Mouse (Mus musculus): ENCODE measurements around the gene Gm44502. TPM values are rescaled to one million over a fixed set of nuclear protein-coding genes. Genes with fewer than 3 reads are reported as not detected.
"Not testable (repeated sequence)": the region's sequence is repeated elsewhere in the genome, so short reads cannot be mapped to it uniquely, and the experiment has no call there.

Gene Gm44502
- total RNA-seq, 2 experiments from 2014 or later: 0.04 to 1.1 TPM

DNA sequence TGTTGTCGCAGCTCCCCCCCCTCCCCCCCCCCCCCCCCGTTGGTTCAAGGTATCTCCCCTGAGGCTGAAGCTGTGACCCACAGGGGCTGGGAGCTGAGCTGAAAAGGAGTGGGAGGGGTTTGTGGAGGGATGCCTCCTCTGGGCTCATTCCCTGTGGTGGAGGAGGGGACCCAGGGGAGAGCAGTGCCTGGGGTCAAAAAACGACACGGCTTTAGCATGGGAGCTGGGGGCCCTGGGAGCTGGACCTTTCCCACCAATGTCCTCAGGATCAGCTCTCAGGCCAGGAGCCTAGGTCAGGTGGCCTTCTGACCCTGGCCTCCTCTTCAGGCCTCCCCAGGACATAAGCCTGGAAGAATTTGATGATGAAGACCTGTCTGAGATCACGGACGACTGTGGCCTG is 25.4 kb upstream of the Gm44502 start:
- ATAC-seq (replicated peaks; ENCODE audit: poor library complexity): no peak

DNA sequence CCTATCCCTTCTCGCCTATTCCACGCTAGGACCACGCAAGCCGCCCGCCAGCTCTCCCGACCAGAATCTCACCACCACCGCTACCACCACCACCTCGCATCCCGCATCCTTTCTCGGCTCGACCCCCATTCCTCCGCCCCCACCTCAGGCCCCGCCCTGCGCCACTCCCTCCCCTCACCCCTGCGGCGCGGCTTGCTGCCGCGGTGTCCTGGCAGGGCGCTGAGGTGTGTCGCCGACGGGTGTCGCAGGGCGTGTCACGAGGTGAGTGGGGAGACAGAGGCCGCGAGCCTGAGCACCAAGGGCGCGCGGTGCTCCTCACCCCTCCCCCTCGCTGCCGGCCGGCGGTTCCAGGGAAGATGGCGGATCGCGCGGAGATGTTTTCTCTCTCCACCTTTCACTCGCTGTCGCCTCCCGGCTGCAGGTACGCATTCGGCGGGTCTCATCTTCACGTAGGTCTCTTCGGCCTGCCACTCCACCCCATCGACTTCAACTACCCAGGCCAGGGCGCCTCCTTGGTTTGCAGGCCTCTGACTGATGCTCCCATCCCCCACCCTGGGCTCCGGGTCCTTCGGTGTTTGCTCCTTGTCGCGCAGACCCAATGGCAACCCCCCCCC is 24.5 kb upstream of the Gm44502 start, which contains the start of gene Mapk8ip2:
Gene Mapk8ip2, plus strand, starts transcription at position 49 of the 614 bp plus-strand sequence.
- ATAC-seq (replicated peaks; ENCODE audit: poor library complexity): 0 out of 2 replicates have a peak, but pooled peaks have one; percentile 2

DNA sequence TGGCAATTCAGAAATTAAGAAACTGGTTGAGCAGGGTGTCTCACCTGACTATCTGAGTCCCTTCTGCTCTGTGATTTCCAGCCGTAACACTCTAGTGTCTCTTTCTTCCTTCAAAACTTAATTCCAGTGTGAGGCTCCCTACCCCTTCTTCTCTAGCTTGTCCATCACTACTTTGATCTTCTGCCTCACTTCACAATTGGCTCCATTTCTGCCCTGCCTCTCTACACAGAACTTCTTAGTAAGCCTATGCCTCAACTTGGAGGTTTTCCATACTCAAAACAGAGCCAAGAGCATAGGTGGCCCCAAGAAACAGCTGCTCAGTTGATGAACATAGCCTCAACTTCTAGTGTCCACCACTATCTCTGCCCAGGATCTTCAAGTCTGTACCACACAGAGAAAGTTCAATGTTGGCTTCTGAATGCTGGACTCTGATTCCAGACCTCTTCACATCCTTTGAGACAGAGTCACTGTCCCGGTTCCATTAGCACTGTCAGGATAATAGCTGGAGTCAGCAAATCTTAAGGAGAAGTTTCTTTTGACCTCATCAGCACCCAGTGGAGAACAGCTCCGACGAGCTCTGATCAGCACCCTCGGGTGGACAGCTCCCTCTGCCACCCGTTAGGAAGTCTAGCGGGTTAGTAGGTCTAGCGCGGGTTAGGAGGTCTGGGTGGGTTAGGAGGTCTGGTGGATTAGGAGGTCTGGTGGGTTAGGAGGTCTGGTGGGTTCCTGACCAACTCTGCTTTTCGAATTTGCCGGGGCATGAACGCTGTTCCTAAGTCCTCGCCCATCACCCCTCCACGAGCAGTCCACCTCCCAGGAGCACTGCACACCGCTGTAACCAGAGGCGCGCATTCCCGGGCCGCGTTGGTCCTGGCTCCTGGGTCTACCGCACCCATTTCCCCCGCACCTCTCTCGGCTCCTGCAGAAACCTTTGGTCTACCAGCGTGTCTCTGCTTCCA is 23.7 kb upstream of the Gm44502 start:
- peak; percentile 99 for ATAC-seq (replicated peaks; ENCODE audit: poor library complexity)

DNA sequence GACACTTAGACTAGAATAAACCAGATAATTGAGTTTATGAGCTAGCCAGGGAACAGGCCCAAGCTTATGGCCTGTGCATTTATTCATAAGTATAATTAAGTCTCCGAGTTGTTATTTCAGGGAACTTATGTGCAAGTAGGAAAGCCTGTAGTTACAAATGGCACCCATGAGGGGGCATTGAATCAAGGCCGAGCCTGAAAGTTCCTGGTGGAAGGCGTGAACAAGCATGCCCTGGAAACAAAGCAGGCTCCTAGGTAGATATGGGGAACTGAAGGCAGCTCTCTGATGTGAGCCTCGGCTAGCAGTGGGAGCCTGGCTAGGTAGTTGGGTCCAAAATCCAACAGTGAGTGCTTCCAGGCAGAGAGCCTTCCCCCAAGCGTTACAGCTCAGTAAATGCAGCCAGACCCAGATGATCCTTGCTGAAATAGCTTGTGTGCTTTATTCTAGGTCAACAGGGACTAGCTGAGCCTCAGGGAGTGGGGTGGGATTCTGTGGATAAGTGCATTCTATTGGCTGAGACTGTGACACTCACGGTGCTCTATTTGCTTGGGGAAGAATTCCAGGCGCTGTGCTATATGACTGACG is 13.1 kb upstream of the Gm44502 start:
- peak; percentile 46; the same call in 1 of the 2 replicates for ATAC-seq (replicated peaks; ENCODE audit: poor library complexity)

DNA sequence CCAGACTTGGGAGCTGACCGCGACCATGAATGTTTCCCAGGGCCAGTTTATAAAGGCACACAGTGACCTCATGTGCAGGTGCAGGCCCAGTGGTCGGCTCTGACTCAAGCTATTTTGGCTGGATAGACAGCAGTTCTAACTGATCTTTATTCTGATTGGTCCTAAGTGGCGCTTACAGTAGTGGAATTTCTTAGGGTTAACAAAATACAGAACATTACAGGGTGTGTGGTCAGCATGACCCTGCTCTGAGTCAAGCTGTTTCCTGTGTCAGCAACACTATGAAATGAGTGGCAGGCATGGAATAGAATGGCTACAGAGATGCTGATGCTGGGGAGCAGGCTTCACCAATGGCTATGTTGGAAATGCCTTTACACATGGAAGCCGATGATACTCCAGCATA is 6.4 kb upstream of the Gm44502 start:
- no peak for ATAC-seq (replicated peaks; ENCODE audit: poor library complexity)

DNA sequence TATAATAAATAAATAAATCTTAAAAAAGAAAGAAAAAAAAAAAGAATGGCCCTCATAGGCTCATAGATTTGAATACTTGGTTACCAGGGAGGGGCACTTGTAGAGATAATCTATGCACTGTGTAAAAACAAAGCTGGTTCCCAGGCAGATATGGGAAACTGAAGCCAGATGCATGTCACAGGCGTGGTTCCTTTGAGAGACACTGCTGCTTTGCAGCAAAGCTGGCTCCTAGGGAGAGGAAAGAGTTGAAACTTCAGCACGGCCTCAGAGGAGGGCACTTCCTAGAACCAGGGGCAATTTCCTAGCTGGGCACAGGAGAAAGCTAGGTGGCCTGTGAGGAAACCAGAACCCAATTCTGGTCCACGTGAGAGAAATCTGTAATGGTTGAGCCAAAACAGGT is 4.6 kb upstream of the Gm44502 start:
- no peak for ATAC-seq (replicated peaks; ENCODE audit: poor library complexity)

DNA sequence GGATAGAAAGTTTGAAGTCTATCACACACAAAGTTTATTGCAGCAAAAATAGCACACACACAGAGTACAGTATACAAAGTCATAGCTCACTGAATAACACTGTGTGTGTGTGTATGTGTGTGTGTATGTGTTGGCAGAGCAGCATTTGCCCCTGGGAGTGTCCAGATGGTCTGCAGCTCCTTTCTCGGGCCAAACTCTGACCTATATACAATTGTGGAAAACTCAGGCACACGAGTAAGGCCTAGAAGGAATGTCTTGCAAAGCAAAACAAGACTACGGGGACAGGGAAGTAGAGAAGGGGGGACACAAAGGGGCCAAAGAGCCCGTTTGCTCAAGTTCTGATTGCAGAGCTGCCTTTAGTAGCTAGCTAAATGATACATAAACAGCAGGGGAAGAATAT is 3.5 kb upstream of the Gm44502 start:
- no peak for ATAC-seq (replicated peaks; ENCODE audit: poor library complexity)

DNA sequence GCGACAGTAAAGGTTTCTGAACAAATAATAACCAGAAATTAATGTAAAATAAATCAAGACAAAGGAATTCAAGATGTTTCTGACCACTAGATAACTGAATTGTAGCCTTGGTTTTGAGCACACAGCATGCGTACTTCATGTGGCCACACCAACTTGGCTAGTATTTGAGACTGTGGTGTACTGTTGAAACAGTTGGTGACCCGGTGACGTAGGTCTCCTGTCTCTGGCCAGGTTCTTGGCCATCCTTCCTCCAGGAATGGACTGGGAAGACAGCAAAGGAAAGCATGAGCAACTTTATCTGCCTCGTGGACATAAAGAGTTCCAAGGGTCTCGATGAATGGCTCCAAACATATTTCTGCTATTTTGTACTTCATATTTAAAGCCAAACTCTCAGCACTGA is 2.3 kb upstream of the Gm44502 start:
- no peak for ATAC-seq (replicated peaks; ENCODE audit: poor library complexity)

GRCm38 (mm10) chr15:89431271-89431670 is 1.8 kb upstream of the Gm44502 start:
- ATAC-seq (replicated peaks; ENCODE audit: poor library complexity): no peak

- ATAC-seq (replicated peaks; ENCODE audit: poor library complexity): not testable (repeated sequence)
Observed at GRCm38 (mm10) chr15:89430771-89431170, 1.3 kb upstream of the Gm44502 start.

- ATAC-seq (replicated peaks; ENCODE audit: poor library complexity): 0 out of 2 replicates have a peak, but pooled peaks have one; percentile 1
Observed at GRCm38 (mm10) chr15:89430341-89430740, 845 bp upstream of the Gm44502 start.

GRCm38 (mm10) chr15:89428821-89429351 is 610 bp downstream of the Gm44502 start:
- ATAC-seq (replicated peaks; ENCODE audit: poor library complexity): no peak

DNA sequence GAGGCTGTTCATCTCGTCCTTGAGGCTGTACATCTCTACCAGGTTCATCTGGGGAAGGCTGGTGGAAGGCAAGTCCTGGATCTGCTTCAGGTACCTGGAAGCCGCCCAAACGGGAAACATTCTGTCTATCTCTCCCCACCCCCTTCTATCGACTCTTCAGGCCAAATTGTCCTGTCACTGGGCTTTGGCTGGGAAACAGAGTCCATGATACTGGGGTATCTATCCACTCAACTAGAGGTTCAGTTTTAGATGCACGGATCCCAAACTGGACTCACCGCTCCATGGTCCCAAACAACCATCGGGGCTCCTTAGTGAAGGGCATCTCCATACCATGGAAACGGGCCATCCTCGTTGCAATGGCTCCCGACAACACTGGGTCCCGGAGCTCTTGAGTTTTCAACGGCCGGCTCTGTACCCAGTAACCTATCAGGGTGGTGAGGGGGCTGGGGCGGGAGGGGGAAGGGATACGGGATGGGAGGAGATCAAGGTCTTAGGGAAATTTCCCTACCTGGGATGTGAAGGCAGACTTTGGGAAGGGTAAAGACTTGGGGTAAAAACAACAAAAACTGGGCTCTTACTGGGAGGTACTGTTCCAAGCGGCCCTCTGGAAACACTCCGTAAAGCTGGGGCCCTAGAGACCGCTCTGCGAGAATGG is 1.2 kb downstream of the Gm44502 start:
- no peak for ATAC-seq (replicated peaks; ENCODE audit: poor library complexity)

GRCm38 (mm10) chr15:89426716-89427115 is 2.8 kb downstream of the Gm44502 start:
- no peak for ATAC-seq (replicated peaks; ENCODE audit: poor library complexity)

- no peak for ATAC-seq (replicated peaks; ENCODE audit: poor library complexity)
Observed at GRCm38 (mm10) chr15:89425711-89426121, 3.8 kb downstream of the Gm44502 start, which contains the start of gene Cpt1b. Gene Cpt1b, minus strand, starts transcription at chr15:89425863.

GRCm38 (mm10) chr15:89424621-89425020 is 4.9 kb downstream of the Gm44502 start:
- no peak for ATAC-seq (replicated peaks; ENCODE audit: poor library complexity)

- no peak for ATAC-seq (replicated peaks; ENCODE audit: poor library complexity)
Observed at GRCm38 (mm10) chr15:89421938-89422337, 7.6 kb downstream of the Gm44502 start.

GRCm38 (mm10) chr15:89415282-89415681 is 14.2 kb downstream of the Gm44502 start:
- ATAC-seq (replicated peaks; ENCODE audit: poor library complexity): no peak

DNA sequence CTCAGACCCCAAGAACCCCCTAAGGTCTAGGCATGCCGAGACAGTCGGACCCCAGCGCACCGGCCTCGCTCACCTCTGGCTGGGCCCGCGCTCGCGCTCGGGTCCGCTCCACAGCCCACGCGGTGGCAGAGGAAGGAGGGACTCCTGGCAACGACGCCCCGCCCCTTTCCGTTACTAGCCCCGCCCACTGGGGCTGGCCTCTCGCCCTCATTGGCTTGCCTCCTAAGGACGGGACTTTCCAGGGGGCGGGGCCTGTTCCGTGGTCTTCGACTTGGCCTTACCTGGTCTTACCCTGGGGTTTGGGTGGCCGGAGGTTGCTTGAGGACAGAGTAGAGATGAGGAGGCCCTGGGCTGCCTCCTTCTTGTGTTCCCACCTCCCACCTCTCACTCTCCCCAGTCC is 19.4 kb downstream of the Gm44502 start, which contains the start of gene Syce3:
Gene Syce3, minus strand, starts transcription at position 386 of the 400 bp plus-strand sequence.
- ATAC-seq (replicated peaks; ENCODE audit: poor library complexity): no peak

GRCm38 (mm10) chr15:89406691-89407090 is 22.8 kb downstream of the Gm44502 start:
- no peak for ATAC-seq (replicated peaks; ENCODE audit: poor library complexity)

Measured in megakaryocyte progenitor cell, adult 5-6 weeks (primary cell).